Mouse (Mus musculus): ENCODE results near the gene Morc3.
A peak's percentile ranks its signal among the peaks of the same experiment; 100 is the strongest.
"Not testable (repeated sequence)": the region's sequence is repeated elsewhere in the genome, so short reads cannot be mapped to it uniquely, and the experiment has no call there.

Gene Morc3

DNA sequence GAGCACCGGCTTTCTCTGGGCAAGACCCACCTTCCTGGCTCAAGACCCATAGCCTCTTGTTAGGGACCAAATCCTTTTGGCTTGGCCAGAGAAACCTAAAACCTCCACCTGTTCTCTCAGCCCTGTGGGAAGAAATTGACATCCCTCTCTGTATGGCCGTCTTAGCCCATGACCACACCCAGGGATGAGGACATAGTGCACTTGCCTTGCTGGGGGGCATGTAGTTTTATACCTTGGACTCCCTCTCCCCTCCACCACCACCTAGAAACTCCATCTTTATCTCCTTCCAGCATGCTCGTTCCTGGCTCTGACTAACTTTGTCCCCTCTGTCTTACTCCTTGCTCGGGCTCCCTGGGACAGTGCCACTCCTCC lies 12.6 kb upstream of the Morc3 start:
- no peak for DNase-seq (ENCODE audit: low spot score)

- no peak for DNase-seq (ENCODE audit: low spot score)
These were observed 11.9 kb upstream of the Morc3 start for GRCm38 (mm10) chr16:93820040-93820439.

GRCm38 (mm10) chr16:93821706-93822105 lies 10.2 kb upstream of the Morc3 start:
- DNase-seq (ENCODE audit: low spot score), result no peak

GRCm38 (mm10) chr16:93822433-93823225 lies 9.3 kb upstream of the Morc3 start:
- not testable (repeated sequence) for DNase-seq (ENCODE audit: low spot score)

DNA sequence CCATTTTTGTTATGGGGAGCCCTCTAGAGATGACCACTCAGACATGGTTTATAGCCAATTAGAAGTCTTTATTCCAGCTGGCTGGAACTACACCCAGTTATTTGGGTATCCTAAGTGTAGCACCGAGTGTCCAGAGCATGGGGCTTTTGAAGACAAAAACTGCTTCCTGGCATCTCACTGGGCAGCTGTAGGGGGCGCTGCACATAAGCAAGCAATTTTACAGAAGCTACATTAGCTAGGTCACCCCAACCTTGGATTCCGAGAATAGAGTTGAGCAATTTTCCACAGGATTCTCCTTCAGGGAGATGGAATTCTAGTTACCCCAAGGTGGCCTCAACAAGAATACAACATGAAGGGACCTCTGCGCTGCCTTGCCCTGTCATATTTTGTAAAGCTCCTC lies 7.1 kb upstream of the Morc3 start:
- no peak for DNase-seq (ENCODE audit: low spot score)

GRCm38 (mm10) chr16:93825463-93825862 lies 6.5 kb upstream of the Morc3 start:
- DNase-seq (ENCODE audit: low spot score), result no peak

GRCm38 (mm10) chr16:93826054-93826453 lies 5.9 kb upstream of the Morc3 start:
- DNase-seq (ENCODE audit: low spot score), result no peak

GRCm38 (mm10) chr16:93826478-93826877 lies 5.4 kb upstream of the Morc3 start:
- not testable (repeated sequence) for DNase-seq (ENCODE audit: low spot score)

GRCm38 (mm10) chr16:93826909-93827308 lies 5.0 kb upstream of the Morc3 start:
- no peak for DNase-seq (ENCODE audit: low spot score)

DNA sequence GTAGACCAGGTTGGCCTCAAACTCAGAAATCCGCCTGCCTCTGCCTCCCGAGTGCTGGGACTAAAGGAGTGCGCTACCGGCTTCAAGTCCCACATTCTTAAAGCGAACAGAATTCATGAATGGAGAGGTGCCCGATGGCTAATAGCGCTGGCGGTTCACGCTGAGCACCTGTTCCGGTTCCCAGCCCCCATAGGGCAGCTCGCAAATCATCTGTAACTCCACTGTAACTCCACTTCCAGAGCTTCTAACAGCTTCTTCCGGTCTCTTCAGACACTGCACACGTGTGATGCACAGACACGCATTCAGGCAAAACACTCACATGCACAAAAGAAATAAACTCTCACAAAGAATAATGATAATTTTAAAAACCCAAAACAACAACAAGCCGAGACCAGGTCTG lies 2.4 kb upstream of the Morc3 start:
- no peak for DNase-seq (ENCODE audit: low spot score)

- no peak for DNase-seq (ENCODE audit: low spot score)
These were observed 1.9 kb upstream of the Morc3 start for GRCm38 (mm10) chr16:93830071-93830470.

GRCm38 (mm10) chr16:93830916-93831315 lies 1.0 kb upstream of the Morc3 start:
- no peak for DNase-seq (ENCODE audit: low spot score)

GRCm38 (mm10) chr16:93832451-93833276 lies 743 bp downstream of the Morc3 start:
- DNase-seq (ENCODE audit: low spot score), result no peak

DNA sequence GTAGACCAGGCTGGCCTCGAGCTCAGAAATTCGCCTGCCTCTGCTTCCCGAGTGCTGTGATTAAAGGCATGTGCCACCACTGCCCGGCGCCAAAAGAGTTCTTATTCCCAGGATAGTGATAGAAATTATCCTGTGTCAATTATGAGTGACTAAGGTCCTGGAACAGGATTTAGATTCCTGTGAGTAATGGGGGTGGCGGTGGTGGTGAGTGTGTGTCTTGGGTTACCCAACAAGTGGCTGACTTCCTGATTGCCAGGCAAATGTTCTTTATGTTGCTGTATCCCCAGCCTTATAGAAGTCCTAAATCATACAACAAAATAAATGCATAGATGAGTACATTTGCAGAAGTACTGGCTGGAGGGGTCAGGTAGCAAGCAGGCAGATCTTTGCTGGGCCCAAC lies 1.6 kb downstream of the Morc3 start:
- DNase-seq (ENCODE audit: low spot score), result no peak

- DNase-seq (ENCODE audit: low spot score), result no peak
These were observed 2.2 kb downstream of the Morc3 start for GRCm38 (mm10) chr16:93834076-93834475.

GRCm38 (mm10) chr16:93839049-93839448 lies 7.1 kb downstream of the Morc3 start:
- DNase-seq (ENCODE audit: low spot score), result no peak

GRCm38 (mm10) chr16:93850527-93850926 lies 18.6 kb downstream of the Morc3 start:
- no peak for DNase-seq (ENCODE audit: low spot score)

- no peak for DNase-seq (ENCODE audit: low spot score)
These were observed 28.0 kb downstream of the Morc3 start for GRCm38 (mm10) chr16:93859967-93860366.

- no peak for DNase-seq (ENCODE audit: low spot score)
These were observed 28.8 kb downstream of the Morc3 start for GRCm38 (mm10) chr16:93860686-93861085.

DNA sequence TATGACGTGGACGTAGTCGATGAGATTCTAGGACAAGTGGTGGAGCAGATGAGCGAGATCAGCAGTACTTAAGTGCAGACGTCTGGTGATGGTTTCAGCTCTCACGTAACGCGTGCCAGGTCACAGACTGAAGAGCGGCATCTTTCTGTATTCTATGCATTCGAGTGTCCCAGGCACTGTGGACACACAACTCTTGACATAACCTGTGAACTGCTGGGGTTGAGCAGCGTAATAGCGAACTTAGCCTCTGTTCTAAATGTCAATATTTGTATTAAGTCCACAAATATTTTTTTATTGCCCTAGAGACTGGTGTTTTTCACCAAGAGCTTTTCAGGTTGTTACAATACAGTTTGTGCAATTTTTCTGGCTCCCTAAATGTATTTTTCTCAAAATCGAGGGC lies 42.9 kb downstream of the Morc3 start:
- DNase-seq (ENCODE audit: low spot score), result no peak

DNA sequence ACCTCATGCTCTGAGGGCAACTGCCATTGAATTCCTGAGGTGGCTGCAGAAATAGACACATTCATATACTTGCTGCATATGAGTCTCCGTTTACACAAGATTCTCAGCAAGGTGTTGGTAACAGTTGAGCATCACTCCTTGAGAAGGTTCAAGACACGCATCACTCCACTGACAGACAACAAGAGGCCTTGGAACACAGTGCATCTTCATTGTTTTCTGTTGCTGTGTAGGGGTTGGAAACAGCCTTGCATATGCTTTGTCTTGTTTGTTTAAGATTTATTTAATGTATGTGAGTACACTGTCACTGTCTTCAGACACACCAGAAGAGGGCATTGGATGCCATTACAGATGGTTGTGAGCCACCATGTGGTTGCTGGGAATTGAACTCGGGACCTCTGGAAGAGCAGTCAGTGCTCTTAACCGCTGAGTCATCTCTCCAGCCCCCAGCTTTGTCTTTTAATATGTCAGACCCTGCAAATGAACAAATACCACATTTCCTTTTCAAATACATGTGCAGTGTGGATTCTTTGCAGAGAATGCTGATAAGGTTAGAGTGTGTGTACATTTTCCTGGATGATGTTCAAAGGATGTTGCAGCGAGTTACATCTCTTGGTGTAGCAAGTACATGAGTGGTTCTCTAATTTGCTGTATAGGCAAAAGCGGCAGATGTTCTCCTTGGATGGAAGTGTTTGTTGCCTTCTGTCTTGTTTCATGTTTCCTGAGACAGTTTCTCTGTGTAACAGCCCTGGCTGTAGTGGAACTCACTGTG lies 45.9 kb downstream of the Morc3 start:
- no peak for DNase-seq (ENCODE audit: low spot score)

- peak; percentile 91 for DNase-seq (ENCODE audit: low spot score)
These were observed 51.6 kb downstream of the Morc3 start, which contains the start of gene Chaf1b for GRCm38 (mm10) chr16:93883423-93884085. Gene Chaf1b, plus strand, starts transcription at chr16:93883901.

All from urinary bladder, postnatal 10 days (tissue).